Mouse (Mus musculus) cortical plate, adult 2 months (tissue): Measurements from ENCODE around the gene Rbm41.

ENCODE experiments used
- CTCF ChIP-seq: fragments of 200-500 bp; IDR thresholded peaks from 2 replicates; pipeline ENCODE4 v1.5.1; 2011; ENCODE audit warnings: mild to moderate bottlenecking, control low read depth, low read length; ENCODE audit not compliant: insufficient read depth; ENCODE audit errors: extremely low read depth
- POLR2A ChIP-seq: fragments of 200-500 bp; IDR thresholded peaks from 2 replicates; pipeline ENCODE4 v1.6.1; 2011; ENCODE audit warnings: mild to moderate bottlenecking, low read length, control low read depth; ENCODE audit not compliant: insufficient read depth; ENCODE audit errors: extremely low read depth

DNA sequence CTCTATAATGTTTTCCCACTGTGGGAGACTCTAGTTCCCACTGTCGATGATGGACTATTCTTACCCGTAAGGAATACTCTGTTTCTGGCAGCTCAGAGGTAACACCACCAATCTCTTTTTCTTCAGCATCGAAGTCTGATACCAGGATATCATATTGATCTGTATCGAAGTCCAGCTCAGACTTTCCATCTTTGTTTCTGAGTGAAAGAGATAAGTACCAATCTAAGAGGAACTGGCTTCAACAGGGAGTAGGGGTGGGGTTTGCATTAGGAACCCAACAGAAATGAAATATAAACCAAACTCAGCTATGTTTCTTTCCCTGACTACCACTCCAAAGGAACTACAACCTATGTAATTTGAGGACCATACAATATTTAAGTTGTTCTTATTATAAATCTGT lies 143.6 kb downstream of the Rbm41 start:
- TF ChIP-seq CTCF = no peak
- no peak for TF ChIP-seq POLR2A
